Mouse (Mus musculus) heart, postnatal 10 days (tissue): ENCODE measurements around the gene Zfhx2. TPM values are rescaled to one million over a fixed set of nuclear protein-coding genes. Genes with fewer than 3 reads are reported as not detected.
"Not testable (repeated sequence)": the region's sequence is repeated elsewhere in the genome, so short reads cannot be mapped to it uniquely, and the experiment has no call there.

ENCODE experiments used
- DNase-seq, 2 experiments: peaks; one replicate each; pipeline ENCODE4 v3.0.0; 2021
- intact Hi-C: fragments of 180-260 bp; cut with DNase I; formaldehyde crosslinking; loops from one replicate; pipeline ENCODE4 v1.15.1; 2025
- total RNA-seq, 2 experiments: library from RNA; stranded (reverse); gene quantifications; 2 replicates each; pipeline ENCODE4 v1.2.3; 2021

The Zfhx2 gene
- total RNA-seq, 2 experiments from 2014 or later = 2.2 to 3.4 TPM

DNA sequence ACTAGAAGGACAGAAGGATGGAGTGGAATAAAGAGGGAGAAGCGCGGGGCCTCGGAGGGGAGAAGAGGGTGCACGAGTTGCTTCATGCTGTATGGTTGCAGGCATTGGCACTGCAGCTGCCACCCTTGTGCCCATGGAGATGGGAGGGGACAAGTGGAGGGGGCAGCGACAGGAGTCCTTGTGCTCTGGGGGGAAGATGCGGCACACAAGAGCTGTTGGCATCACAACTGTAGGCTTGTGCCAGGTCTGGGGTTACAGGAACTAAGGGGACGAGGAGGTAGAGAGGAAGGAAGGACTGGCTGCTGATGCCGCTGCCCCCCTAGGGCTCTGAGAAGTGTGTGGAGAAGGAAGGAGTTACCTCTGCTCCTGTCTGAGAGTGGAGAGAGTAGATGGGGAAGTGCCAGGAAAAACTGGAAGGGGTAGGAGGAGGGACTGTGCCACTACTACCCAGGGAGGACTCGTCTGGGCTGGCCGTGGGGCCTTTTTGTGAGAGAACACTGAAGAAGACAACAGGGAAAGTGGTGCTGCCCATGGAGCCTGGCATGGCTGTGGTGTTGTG is 37.9 kb downstream of the Zfhx2 start:
- no peak for DNase-seq
- intact Hi-C loops = no loop called here

DNA sequence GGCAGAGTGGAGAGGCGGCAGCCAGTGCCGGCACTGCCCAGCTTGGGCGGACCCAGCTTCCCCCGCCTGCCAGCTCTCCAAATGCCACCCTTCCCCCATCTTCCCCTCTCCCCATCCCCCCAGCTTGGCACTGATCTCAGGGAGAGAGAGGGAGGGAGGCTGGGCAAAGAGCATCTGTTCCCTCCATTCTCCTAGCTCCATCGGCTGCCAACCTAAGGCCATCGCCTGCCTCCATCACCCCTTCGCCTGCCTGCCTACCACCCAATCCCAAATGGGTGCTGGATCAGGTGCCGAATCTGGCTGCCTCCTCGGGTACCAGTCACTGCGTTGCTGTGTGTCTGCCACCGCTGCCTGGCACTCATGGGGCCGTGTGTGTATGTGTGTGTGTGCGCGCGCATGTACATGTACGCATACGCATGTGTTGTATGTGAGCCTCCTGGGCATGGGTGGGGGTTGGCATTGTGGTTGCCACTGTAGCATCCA is 38.4 kb downstream of the Zfhx2 start:
- intact Hi-C loops = no loop called here
- DNase-seq = no peak

DNA sequence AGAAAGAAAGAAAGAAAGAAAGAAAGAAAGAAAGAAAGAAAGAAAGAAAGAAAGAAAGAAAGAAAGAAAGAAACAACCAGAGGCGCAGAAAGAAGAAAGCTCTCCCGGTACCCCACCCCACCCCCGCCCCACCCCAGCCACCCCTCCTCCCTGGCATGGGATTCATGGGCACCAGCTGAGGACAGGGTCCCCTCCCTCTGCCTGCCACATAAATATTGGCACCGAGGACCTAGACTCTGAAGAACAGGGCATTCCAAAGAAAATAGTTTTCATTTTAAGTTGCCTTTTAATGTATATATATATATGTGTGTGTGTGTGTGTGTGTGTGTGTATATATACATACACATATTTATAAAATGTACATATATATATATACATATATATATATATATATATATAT is 39.1 kb downstream of the Zfhx2 start:
- DNase-seq = no peak
- intact Hi-C loops = no loop called here

DNA sequence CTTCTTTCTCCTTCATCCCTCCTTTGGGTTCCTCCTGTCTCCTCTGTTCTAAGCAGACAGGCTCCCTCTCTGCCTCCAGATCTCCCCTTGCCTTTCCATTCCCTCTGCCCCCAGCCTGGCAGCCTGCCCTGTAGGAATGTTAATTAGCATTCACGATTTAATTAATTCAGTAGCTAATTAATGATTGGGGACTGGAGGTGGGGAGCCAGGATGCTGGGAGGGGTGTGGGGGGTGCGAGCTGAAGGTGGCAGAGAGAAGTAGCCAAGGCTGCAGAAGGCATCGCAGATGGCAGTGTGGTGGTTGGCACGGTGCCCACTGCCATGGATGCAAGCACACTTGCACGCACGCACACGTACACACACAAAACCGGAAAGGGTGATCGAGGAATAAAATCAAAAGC is 39.6 kb downstream of the Zfhx2 start:
- no peak for DNase-seq
- intact Hi-C loops = no loop called here

DNA sequence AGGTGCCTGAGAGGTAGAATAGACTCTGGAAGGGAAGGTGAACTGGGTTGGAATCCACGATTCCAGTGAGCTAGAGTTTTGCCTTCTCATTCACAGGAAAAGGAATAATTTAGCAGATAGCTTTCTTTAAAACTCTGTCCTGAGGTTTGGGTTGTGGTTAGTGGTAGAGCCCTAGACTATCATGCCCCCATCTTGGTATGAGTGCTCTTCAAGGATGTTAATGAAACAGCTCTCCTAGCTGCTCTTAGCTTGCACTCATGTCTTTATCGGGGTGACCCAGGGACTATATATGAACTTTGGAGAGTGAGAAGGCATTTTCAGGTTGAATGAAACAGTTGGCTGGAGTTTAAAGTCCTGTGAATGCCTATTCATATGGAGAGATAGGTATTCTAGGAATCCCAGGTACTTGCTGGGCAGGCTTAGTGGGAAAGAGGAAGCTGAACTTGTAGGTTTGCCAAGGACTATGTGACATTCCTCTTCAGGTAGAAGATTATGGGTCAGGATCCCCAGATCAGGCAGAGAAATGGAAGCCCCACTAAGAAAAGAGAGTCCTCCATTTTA is 44.1 kb downstream of the Zfhx2 start:
- intact Hi-C loops = no loop called here
- no peak for DNase-seq

DNA sequence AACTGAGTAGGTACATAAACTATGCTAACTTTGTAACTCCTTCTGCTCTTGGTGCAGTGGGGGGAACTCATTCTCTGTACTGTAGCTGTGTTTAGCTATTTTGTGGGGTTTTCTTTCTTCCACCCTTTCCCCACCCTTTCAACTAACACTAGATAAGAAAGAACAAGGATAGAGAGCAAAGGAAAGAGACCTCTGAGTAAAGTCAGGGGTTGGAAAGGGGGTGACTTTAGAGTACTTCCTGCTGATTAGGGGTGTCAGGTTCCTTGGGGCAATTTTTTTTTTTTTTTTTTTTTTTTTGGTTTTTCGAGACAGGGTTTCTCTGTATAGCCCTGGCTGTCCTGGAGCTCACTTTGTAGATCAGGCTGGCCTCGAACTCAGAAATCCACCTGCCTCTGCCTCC is 48.4 kb downstream of the Zfhx2 start:
- DNase-seq, intact Hi-C loops: not testable (repeated sequence)

DNA sequence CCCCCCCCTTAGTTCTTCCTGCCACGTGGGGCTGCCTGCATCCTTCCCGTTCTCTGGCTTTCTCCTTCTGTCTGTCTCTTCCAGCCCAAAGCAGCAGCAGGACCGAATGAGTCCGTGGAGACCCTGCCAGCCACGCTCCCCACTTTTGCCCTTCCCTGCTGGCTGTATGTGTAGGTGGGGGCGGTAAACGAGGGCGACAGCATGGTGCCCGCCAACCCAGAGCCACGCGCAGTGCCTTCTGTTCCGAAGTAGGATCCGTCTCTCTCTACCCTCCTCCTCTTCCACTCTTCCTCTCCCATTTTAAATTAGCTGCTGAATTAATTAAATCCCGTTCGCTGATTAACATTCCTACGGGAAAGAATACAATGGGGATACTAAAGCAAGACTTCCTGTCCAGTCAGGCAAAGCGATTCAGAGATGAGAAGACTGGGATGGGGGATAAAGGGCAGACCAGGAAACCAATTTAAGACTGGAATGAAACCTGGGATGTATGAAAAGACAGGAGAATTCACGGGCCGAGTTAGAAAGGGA is 59.4 kb downstream of the Zfhx2 start:
- DNase-seq = no peak
- intact Hi-C loops = no loop called here

DNA sequence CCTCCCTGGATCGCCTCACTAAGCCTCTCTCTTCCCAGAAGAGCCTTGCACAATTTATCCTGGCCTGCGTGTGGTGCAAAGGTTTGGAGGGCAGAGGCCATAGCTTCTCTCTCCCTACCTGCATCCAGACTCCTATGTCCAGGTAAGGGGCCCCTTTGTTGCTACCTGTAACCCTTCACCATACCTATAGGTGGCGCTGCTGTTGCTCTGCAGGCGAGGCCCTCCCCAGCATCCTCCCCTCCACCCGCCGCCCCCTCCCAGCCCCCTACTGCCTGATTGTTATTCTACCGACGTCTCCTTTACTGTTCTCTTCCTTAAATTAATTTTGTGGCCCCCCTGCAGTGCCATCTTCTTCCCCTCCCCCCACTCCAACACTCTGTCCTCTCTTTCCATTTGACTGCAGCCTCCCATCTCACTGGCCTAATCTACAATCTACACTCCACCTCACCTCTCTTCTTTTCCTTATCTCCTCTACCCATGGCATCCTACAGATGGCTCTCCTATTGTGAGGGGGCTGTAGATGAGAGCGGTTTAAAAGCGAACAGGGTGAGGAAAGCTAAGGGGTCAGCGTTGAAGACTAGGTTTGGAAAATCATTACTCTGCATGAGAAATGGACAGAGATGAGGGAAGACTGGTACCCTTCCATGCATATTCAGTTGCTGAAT is 63.0 kb downstream of the Zfhx2 start:
- intact Hi-C loops = no loop called here
- DNase-seq = no peak

DNA sequence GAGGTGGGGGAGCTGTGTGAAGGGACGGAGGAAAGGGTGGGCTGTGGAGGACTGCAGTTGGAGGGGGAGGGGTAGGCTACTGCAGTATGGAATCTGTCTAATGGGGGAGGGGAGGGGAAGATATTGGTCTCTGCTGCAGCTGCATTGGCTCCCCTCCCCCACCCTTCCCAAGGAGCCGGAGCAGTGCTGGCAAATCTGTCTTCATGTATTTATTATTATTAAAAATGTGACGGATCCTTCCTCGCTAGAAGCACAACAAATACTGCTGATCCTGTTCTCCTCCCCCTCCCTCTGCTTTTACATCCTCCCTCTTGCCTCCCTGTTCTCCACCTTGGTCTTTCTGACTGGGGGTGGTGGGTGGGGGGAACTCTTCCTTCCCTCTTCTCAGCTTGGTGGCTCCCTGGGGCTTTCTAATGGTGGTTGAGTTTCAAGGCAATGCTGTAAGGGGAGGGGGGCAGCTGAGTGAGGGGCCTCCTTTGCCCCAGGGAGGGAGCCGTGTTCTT is 63.7 kb downstream of the Zfhx2 start:
- intact Hi-C loops = no loop called here
- no peak for DNase-seq

DNA sequence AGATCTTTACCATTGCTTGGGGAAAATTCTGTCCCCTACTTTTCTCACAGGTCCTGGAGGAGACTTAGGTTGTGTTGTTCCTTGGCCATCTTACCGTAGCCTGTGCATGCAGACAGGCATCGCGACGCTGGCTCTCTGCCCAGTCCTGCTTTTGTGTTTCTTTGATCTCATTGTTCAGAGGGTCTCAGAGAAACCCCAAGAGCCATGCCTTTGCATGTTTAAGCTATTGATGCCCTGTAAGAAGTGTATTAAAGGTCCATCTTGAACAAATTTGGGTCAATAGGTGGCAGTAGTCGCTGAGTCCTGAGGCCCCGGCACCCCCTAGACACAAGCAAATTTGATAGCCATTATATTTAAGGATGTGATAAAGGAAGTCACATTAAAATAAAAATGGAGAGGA is 64.5 kb downstream of the Zfhx2 start:
- intact Hi-C loops = no loop called here
- DNase-seq = no peak

DNA sequence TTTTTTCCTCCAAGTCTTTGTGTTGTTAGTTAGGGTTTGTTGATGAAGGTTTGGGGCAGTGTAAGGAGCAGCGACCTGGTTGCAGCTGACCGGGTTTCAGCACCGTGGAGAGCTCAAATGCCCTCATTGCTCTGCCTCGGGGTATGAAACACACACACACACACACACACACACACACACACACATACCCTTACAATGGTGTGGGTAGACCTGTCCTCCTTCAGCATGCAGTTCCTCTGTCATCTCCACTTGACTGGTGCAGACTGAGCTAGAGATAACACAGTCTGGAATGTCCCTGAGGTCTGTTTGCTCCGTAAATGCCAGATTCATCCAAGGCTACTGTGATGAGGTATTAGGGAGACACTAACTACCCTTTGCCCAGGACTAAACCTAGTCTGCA is 64.9 kb downstream of the Zfhx2 start:
- intact Hi-C loops = no loop called here
- peak in 1 of 2 experiments; percentile 48 for DNase-seq

DNA sequence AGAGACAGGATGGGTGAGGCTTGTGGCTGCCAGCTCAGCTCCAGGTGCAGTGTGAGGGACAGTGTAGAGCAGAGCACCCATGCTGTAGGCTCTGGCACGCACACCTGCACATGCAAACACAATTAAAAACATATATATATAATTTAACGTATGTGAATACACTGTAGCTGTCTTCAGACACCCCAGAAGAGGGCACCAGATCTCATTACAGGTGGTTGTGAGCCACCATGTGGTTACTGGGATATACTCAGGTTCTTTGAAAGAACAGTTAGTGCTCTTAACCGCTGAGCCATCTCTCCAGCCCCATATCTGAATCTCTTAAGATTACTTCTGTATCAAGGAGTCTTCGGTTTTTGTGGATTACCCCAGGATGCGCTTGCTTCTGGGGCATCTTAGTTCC is 66.6 kb downstream of the Zfhx2 start:
- DNase-seq = no peak
- intact Hi-C loops = no loop called here

DNA sequence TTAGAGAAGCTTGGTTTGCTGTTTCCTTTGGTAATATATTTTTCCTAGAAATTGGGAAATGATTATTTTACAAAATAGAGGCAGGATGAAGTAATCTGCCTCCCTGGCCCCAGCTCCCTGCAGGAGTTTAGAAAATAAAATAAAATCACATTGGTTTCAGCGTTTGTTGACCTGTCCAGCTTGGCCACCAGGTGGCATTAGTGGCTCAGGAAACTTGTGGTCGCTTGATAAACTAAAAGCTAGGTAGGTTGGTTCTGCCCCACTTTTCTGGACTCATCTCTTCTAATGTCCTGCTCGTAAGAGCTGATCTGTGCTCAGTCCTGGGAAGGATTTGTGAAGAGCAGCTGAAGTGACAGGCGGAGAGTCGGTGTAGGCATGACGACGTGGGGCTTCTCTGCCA is 67.9 kb downstream of the Zfhx2 start:
- intact Hi-C loops = loop anchor here (1.0 kb wide), 2 partner anchors 55 to 74 kb away; no protein-coding TSS in a partner anchor
- peak; percentile 59 to 77 for DNase-seq

DNA sequence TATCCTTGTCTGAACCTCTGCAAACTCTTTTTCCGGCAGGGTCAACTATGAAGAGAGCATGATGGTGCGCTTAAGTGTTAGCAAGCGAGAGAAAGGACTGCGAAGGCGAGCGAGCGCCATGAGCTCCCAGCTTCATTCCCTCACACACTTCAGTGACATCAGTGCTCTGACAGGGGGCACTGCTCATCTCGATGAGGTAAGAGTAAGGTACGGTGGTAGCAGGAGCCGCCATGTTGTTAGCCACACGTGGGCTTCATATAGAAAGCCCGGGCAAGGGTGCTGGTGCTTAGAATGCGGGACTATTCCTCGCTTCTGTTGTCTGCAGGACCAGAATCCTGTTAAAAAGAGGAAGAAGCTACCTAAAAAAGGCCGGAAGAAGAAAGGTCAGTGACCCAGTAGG is 69.1 kb downstream of the Zfhx2 start:
- intact Hi-C loops = no loop called here
- no peak for DNase-seq

DNA sequence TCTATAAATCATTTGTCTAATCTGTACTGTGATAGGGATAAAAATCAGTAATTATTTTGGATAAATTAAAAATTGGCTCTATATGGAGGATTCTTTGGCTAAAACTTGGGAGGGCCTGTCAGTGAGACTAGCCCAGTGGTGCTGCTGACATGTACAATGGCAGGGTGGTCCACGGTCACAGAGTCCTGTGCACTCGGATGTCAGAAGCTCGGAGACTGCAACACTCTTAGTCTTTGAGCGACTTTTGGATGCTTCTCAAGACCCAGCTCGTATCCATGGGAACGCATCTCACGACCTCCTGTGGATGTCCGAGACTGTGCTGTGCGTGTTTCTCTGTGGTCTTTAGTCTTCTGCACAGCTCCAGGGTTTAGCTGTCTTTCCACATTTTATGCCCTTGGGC is 71.7 kb downstream of the Zfhx2 start:
- DNase-seq = no peak
- intact Hi-C loops = no loop called here

DNA sequence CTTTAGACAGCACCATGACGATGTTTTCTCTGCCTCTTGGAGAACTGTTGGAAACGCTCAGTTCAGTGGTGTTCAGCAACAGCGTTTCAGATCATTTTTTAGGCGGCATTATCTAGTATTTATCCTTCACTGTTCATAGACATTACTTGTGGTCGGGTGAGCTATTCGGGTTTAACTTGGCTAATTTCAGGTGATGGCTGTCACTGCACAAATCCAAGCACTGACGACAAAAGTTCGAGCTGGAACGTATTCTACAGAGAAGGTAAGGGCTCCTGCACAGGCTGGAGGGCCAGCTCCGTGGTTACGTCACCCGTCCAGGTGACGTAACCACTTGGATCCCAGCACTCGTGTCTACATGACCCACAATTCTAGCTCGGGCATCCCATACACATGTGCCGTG is 75.2 kb downstream of the Zfhx2 start:
- intact Hi-C loops = no loop called here
- no peak for DNase-seq

DNA sequence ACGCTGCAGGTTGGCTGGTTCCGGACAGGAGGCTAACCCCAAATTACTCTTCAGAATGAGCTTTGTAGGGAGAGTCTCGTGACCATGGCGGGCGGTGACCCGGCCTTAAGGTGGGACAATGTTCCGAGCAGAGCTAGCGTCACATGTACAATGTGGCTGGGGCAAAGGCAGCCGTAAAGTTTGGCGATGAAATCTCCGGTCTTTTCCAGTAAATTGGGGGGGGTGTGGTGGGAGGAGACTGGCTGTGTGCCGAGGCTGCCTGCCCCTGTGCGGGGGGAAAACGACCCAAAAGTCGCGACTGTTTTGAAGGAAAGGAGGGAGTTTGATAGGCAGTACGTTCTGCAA is 76.4 kb downstream of the Zfhx2 start:
- no peak for DNase-seq
- intact Hi-C loops = loop anchor here (2.0 kb wide), 3 partner anchors 77 to 173 kb away; no protein-coding TSS in a partner anchor

DNA sequence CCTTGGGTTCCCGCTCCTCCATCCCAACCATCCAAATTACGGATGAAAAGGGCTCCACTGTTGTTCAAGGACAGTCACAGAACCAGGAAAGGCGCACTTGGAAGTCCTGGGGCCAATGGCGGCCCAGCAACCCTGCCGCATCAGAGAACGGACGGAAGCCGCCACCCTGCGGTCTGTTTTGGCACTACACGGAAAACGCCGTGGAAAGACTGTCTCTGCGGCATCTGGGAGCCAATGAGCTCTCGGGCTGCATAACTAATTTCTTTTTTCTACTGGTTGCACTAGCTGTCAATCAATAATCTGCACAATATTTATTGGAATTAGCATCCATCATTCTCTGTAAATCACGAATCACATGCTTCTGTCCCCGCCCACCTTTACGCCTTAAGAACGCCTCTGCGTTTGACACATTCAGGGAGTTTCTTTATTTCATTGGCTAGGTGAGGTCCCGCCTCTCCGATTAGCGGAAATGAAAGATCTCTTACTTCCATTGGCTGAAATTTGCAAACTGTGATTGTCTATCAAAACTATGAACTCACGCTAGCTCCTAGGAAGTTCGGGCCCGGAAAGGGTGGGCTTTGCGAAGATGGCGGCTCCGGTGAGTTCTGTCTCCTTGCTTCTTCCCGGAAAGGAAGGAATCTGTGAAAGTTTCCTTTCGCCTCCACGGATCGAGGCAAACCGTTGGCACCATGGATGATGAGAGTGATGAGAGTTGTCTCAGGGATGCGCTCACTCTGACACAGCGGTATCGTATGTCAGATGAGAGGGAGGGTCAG is 76.9 kb downstream of the Zfhx2 start, which contains the start of gene Ngdn:
Gene Ngdn, plus strand, starts transcription at position 464 of the 776 bp plus-strand sequence.
- DNase-seq = peak; percentile 99 to 100
- intact Hi-C loops = loop anchor here (2.0 kb wide), 3 partner anchors 76 to 172 kb away; no protein-coding TSS in a partner anchor

DNA sequence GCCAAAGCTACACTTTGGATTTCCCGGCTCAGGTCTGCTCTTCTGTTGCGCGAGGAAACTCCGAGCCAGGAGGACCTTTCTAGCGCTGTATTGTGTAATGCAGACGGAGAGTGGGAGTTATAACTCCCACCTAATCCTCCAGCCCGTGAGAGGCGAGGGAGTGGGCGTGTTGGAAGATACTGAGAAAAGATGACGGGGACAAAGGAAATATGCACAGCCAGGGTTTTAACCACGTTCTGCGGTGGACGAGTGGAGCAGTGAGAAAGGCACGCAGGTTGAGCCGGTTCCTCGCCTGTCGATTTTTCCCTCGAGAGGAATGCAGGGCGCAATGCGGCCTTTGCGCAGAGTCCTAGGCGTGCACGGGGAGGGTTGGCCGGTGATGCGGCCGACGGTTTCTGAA is 77.5 kb downstream of the Zfhx2 start:
- no peak for DNase-seq
- intact Hi-C loops = loop anchor here (2.0 kb wide), 3 partner anchors 76 to 172 kb away; no protein-coding TSS in a partner anchor

DNA sequence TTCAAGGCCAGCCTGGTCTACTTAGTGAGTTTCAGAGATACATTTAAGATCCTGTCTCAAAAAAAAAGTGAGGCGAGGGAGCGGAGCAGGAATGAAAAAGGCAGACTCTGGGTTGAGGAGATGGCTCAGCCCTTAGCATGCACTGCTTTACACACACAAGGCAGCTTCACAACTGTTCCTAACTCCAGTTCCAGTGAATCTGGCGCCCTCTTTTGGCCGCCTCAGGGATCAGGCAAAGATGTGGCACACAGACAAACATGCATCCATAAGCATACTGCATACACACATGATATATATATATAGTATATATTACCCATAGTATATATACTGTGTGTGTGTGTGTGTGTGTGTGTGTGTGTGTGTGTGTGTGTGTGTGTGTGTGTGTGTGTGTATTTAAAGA is 81.0 kb downstream of the Zfhx2 start:
- DNase-seq = no peak
- intact Hi-C loops = no loop called here
